Mouse (Mus musculus) liver (tissue): ENCODE results near the gene Dnm1.
"Not testable (repeated sequence)": the region's sequence is repeated elsewhere in the genome, so short reads cannot be mapped to it uniquely, and the experiment has no call there.

Experiments used
- DNase-seq: peaks from one replicate; pipeline ENCODE4 v3.0.0-alpha.2; 2020; ENCODE audit warnings: mixed read lengths

The Dnm1 gene

DNA sequence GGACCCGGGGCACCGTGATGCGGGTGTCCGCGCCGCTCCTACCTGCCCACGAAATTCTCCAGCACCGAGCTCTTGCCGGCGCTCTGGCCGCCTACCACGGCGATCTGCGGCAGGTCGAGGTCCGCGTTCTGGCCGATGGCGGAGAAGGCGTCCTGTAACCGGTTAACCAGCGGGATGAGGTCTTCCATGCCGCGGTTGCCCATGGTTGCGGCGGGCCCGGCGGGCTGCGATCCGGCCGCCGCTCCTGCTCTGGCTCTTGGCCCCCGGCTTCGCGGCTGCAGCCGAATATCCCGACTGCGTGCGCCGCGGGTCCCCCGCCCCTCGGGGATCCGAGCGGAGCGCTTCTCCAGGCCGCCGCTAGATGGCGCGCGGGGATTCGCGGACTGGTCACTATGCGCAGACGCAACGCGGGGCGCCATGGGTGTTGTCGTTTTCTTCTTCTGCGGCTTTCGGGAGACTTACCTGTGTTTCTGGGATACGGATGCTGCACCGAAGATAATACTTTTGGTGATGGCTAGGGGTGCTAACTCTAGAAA lies at the start of gene Dnm1:
Dnm1 (minus strand) TSS at position 332 of the 536 bp plus-strand sequence.
- DNase-seq: peak; percentile 89

DNA sequence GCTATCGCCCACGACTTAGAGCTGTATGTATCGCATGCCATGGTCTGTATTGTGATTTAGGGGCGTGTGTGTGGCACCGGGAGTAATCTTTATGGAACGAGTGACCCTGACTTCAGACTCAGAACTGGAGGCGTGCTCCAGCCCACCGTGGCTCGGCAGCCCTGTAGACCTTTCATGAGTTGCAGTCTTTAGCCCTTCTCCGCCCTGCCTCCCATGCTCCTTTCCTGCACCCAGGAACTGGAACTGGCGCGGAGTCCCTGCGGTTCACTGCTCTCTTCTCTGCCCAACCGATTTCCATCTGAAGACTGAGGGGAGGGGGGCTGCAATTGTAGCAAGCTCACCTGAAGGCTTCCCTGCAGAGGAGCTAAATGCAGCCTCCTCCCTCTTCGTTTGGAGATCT lies 43.6 kb upstream of the Dnm1 start:
- DNase-seq: no peak

DNA sequence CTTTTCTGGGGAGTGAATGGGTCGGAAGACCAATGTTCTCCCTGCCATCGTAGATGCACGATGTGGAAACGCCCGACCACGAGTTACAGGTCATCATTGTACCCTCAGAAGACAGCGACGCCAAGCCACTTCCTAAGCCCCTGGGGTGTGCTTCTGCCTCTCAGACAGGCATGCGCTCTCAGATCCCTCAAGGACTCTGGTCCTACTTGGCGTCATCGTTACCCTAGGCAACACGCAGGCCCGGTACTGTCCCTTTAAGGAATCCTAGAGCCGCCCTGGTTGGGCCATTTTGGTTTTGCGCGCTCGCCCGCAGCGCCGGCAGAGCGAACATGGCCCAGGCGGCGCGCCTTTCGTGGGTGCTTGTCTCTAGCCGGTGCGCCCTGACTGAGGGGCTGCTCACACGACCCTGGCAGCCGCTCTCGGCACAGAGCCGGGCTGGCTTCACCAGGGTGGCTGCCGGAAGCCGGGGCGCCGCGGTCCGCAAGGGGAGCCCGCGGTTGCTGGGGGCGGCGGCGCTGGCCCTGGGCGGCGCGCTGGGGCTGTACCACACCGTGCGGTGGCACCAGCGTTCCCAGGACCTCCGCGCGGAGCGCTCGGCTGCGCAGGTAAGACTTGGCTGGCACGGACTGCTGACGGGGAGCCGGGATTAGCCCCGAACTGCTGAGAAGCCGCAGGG lies 42.9 kb upstream of the Dnm1 start:
- DNase-seq: peak; percentile 85

DNA sequence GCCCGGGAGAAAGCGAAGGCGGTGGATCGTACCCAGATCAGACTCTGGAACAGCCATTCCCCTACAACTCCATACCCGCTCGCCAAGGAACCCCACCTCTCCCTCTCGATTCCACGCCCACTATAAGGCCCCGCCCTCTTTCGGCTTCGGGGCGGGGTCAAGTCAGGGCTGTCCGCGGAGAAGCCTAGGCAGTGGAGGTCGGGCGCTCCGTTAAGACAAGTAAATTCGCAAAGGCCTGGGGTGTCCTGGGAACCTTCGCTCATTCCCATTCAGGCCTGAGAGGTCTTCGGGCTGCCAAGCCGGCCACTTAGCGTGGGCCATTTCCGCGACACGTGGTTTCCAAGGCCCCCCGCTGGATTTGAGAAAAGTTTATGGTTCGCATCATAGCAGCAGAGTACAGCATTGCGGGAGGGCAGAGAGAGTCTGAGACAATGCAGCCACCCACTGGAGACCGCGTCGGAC lies 42.4 kb upstream of the Dnm1 start, which contains the start of gene Ptges2:
Ptges2 (plus strand) TSS at position 413 of the 462 bp plus-strand sequence.
- DNase-seq: peak; percentile 96

DNA sequence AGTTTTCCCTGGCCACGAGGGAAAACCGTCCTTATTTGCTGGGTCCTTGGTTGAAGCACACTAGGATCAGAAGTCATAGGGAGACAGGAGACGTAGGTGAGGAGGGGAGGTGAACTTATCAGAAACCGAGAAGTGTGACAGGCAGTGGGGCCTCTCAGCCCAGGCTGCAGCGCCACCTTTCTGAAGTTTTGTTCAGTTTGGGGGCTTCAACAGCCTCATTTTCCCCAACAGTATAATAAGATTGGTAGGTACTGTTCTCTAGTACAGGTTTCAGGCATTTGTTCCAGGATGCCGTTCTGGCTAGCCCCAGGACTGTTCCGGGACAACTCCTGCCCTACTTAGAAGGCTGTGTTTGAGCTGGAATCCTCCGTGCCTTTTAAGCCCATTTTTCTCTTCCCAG lies 41.8 kb upstream of the Dnm1 start:
- peak; percentile 73 for DNase-seq

DNA sequence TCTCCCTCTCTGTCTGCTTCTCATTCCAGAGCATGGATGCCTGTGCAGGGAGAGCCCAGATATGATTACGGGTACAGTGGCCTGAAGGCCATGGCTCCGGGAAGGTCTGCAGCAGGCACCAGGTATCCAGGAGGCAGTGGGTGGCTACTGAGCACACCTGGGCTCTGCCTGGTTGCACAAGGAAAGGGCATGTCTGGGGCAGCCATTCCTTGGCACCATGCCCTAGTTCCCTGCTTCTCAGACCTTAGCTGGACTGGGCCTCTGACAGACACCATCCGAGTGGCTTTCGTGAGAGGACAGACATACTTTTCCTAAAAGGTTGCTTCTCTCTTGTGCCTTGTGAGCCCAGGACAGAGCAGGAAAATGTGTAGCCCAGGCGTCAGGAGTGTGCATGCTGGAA lies 38.9 kb upstream of the Dnm1 start:
- DNase-seq: no peak

DNA sequence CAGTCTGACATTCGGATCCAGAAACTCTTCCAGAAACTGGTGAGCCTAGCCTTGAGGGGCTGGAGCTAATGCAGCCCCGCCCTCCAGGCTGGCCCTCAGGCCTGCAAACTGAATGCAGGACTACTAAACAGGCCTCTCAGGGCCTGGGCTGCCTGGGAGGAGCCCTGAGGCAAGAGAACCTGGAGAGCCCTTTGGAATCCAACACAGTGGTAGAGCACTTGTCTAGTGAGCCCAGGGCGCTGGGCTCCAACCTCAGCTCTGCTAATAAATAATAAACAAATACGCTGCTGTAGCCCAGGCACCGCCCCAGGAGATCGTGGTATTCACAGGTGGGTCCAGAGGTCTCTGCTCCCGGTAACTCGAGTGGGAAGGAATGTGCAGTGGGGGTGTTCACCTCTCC lies 37.7 kb upstream of the Dnm1 start:
- no peak for DNase-seq

DNA sequence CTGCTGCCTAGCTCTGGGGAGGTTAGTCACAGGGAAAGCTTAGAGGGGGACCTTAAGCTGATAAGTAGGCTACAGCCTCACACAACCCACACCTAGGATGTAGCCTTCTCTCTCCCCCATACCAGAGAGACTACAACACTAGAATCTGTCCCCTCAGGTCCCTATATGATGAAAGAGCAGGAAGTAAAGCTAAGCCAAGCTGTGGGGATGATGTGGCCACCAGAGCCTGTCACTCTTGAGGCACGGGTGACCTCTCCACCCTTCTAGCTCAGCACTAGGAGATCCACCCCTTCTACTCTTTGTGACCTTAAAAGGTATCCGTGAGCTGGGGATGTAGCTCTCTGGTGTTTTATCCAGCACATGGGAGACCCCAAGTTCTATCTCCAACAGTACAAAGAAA lies 36.0 kb upstream of the Dnm1 start:
- no peak for DNase-seq

DNA sequence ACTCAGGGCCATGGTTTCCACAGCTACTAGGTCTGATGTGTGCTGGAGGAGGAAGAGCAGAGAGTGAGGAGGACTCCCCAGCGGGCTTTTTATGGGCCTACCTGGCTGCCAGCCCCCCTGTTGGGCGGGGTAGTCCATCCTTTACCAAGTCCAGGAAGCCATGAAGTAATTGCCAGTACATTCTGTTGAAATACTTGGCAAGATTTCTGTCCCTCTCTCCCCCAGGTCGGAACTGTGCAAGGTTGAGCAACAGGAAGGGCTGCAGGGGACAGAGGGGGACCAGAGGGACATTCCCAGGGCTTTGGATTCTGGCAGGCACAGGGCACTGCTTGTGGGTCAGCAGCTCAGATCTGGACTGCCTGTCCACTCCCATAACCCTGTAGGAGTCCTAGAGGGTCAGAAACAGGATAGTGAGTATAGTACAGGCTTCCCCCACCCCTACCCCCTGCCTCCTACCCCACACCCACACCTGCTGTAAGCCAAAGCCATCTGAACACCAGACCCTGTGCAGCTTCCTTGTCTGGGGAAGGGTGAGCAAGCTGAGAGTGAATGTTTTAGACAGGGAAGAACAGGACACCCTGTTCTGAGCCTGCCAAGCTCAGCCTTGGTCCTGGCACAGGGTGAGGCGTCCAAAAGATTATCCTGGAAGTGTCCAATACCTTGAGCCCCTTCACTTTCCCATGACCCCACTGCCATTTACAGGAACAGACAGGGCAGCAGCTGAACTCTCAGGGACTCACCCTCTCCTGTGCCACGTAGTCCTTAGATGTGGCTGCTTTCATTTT lies 34.8 kb upstream of the Dnm1 start, which contains the start of gene Lcn2:
Lcn2 (minus strand) TSS at position 547 of the 785 bp plus-strand sequence.
- no peak for DNase-seq

DNA sequence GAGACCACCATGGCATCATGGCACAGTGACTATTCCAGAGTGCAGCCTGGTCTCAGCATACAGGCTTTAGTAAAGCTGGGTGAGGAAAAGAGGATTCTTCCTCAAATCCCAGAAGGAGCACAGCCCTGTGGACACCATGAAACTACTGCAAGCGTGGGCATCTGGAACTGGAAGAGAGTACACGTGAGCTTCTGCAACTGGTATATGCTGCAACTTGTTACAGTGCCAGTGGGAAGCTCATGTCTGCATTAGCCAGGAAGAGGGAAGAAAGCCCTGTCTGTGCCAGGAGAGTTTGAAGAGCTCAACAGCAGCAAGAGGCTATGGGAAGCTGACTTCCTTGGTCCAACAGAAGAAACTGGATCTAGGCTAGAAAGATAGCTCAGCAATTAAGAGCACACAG lies 29.6 kb upstream of the Dnm1 start:
- no peak for DNase-seq

DNA sequence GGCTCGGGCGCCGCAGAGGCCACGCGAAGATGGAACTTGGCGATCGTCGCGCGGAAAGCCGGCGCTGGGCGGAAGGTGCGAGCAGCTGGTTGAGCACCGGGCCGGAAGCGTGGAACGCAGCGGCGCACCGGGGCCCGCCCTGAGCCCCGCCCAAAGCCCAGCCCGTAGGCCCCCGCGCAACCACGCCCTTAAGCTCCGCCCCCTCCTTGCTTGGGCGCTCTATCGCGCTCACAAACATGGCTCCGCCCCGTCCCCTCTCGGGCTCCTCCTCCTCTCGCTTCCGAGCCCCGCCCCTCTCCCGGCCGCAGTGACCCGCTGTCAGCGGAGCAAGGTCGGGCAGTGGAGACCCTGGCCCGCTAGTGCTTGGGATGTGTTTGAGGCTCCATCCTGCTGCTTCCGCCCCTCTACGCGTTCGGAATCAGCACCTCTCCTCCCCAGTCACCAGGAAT lies 28.7 kb upstream of the Dnm1 start, which contains the start of gene 1110008P14Rik:
1110008P14Rik (minus strand) TSS at position 164 of the 449 bp plus-strand sequence.
- peak; percentile 99 for DNase-seq

DNA sequence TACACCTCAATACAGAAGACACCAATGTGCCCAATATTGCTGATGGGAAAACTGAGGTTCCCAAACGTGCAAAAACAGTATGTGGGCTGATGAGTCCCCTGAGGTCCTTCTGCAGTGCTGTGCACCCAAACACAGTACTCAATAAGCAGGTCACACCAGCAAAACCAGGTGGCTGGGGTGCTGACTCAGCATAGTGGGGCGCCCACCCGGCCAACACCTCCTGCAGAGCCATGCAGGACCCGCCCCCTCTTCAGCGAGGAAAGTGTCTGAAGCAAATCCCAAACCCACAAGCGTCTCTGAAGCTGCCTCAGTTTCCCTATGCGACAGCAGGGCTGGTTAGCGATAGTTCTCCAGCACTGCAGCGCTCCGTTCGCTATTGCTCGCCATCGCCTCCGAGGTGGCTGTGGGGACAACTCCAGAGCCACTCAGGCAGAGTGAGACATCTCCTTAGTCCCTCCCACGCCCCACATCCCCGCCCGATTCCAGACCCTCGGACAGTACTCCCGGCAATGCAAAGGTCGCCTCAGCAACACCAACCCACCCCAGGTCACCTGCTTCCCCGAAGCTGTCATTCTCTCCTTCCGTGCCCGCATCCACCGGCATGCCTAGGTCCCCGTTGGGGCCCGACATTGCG lies 28.1 kb upstream of the Dnm1 start:
- peak; percentile 61 for DNase-seq

DNA sequence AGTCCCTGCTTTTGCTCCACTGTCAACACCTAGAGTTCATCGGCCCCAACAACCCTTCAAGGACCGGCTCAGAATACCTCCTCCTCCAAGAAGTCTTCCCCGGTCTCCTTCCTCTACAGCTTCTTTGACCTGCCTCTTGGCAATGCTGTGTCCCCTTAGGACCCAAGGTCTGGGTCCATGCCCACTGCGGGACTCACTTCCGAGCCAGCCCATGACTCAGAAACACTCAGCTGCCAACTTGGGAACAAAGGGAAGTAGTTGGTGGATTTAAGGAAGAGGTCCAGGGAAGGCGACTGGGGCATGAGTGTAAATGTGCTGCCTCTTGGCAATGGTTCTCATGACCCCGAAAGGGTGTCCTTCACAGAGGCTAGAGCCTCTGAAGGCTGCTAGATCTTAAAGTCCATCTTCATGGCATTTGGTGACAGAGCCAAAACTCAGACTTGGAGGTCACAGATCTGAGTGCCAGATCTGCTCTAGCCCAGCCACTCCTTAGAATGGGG lies 26.9 kb upstream of the Dnm1 start:
- DNase-seq: no peak

DNA sequence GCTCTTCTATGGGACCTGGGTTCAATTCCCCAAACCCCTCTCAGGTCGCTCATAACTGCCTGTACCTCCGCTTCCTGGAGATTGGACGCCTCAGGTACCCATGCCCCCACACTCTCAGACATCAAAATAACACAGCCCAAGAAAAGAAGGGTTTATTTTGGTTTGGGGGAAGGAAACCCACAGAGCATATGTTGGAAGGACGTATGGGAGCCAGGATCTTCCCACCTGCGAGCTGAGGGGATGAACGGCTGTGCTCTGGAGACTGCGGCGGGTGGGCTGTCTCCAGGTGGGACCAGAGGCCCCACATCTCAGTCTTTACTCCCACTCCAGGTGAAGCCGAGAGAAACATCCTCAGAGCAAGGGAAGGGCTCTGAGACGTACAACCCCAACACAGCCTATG lies 23.8 kb upstream of the Dnm1 start:
- no peak for DNase-seq

DNA sequence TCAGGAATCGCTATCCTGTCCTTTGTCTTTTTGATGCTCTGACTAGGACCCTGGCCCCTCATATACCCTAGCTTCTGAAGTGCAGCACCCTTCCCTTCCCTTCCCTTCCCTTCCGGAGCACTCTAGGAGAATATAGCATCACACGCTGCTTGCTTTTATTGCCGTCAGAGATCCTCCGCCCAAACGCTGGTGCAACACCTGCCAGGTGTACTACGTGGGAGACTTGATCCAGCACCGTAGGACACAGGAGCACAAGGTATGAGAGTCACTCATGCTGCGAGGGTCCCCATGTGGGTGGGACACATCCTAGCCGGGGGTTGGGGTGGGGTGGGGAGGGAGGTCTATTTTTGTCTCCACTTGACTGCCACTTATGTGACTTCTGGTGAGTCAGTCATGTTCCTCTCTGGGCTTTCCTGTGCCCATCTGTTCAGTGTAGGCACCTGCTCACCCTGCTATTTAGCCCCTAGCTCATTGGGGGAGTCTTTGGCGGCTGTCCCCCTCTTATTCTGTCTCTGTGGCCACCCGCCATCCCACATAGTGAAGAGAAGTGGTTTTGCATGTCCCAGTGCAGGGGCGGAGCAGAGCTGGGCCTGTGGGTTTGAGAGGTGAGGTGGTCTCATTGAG lies 22.3 kb upstream of the Dnm1 start:
- no peak for DNase-seq

DNA sequence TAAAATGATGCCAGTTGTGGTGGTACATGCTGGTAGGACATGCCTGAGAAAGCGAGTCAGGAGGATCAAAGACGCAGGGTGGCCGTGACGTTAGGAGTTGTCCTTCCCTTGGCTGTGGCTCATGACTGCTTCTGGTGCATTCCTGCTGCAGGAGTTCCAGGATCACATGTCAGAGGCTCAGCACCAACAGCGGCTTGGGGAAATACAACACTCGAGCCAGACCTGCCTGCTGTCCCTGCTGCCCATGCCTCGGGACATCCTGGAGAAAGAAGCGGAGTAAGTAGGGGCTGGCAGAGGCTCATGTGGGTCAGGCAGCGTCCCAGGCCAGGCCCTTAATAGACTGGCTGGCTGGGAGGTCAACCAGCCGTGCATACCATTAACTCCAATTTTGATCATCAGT lies 21.1 kb upstream of the Dnm1 start:
- no peak for DNase-seq

DNA sequence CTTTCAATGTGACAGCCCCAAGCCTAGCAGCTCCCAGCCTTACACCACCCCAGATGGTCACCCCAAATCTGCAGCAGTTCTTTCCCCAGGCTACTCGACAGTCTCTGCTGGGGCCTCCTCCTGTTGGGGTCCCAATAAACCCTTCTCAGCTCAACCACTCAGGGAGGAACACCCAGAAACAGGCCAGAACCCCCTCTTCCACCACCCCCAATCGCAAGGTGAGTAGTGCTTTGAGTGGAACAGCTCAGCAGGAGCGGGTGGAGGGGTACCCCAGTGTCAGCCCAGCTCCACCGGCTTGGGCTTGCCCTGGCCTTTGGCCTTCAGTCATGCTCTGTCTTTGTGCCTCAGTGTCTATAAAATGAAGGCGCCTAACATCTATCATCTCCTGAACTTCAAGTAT lies 14.2 kb upstream of the Dnm1 start:
- DNase-seq: no peak

DNA sequence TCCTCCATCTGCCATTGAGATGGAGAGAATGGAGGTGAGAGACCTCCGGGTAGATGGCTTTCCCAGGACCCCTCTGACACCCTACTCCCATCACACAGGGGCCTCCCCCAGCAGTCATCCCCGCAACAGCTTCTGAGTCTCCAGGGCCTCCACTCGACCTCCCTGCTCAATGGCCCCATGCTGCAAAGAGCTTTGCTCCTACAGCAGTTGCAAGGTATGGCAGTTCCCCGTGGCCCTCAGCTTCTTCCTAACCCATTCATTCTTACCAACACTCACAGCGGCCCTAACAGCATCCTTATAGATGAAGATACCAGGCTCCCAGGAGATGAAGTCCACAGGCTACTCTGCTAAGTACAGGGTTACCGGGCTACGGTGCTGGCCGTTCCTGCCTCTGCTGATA lies 11.0 kb upstream of the Dnm1 start:
- no peak for DNase-seq

DNA sequence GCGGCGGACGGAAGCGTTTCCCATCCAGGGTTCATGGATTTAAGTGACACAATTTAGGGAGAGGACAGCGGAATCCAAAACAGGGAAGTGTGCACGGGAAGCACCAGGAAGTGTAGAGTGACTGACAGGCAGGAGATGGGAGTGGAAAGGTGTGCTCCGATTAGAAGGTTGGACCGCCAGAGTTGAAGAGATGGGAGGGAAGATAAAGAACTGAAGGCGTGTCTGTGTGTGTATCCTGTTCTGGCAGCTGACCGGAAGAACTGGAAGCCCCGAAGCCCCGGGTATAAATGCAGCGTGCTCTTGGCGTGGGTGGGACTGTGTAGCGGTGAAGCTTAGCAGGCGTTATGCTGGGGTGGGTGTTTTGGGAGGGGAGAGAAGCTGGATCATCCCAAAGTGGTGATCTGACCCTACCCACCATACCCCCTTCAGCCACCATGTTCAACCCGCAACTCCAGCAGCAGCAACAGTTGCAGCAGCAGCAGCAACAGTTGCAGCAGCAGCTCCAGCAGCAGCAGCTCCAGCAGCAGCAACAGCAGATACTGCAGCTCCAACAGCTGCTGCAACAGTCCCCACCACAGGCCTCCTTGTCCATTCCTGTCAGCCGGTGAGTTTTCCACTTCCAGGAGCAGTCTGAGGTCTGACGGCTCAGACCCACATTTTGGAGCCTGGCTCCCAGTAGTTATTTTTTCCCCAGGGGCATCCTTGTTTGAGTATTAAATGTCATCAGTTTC lies 10.4 kb upstream of the Dnm1 start:
- peak; percentile 52 for DNase-seq

DNA sequence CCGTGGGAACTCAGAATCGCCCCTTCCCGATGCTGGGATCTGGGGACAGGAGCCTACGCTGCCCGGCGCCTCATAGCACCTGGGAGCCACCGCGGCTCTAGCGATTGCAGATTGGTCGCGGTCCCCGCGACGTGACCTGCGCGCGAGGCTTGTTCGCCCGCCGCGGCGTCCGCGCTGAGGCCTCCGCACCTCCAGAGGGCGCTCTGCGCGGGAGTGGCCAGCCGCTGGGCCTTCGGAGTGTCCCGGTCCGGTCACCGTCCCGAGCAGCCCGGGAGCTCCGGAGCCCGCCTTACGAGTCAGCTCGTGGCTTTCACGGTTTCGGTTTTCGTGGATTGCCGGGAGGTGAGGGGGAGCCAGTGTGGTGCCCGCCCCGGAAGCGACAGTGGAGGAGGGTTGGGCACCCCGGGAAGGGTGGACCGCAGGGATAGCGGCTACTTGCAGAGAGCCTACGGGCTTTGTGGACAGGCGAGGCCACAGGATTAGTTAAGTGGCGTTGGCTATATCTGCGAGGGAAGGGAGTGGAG lies 9.7 kb upstream of the Dnm1 start:
- DNase-seq: peak; percentile 92

DNA sequence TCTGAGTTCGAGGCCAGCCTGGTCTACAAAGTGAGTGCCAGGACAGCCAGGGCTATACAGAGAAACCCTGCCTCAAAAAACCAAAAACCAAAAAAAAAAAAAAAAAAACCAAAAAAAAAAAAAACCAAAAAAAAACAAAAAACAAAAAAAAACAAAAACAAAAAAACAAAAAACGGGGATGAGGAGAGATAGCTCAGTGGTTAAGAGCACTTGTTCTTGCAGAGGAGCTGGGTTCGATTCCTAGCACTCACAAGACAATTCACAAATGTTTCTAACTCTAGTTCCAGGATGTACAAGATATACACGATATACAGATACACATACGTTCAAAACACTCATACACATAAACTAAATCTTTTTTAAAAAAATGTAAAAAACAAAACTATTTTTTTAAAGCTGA lies 9.1 kb upstream of the Dnm1 start:
- not testable (repeated sequence) for DNase-seq

DNA sequence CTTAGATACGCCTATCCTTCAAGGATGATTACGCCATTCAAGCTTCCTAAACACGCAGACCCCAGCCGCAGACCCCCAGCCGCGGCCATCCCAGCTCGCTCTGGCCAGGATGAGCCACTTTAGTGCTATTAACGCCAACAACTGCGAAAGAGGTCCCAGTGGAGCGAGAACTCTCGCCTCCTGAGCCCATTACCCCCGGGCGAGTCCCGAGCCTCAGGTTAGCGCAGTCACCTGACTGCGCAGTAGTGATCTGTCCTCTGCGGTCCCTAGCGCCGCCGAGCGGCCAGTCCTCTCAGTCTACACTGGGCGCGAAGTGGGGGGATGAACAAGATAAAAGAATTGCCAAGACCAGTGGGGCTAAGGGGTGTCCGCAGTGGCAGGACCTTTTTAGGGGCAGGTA lies 8.3 kb upstream of the Dnm1 start:
- peak; percentile 88 for DNase-seq
